Mouse (Mus musculus) cortical plate, adult 2 months (tissue): Measurements from ENCODE around the gene Mras.

Experiments used
- CTCF ChIP-seq: fragments of 200-500 bp; IDR thresholded peaks from 2 replicates; pipeline ENCODE4 v1.5.1; 2011; ENCODE audit warnings: mild to moderate bottlenecking, control low read depth, low read length; ENCODE audit not compliant: insufficient read depth; ENCODE audit errors: extremely low read depth
- POLR2A ChIP-seq: fragments of 200-500 bp; IDR thresholded peaks from 2 replicates; pipeline ENCODE4 v1.6.1; 2011; ENCODE audit warnings: mild to moderate bottlenecking, low read length, control low read depth; ENCODE audit not compliant: insufficient read depth; ENCODE audit errors: extremely low read depth

DNA sequence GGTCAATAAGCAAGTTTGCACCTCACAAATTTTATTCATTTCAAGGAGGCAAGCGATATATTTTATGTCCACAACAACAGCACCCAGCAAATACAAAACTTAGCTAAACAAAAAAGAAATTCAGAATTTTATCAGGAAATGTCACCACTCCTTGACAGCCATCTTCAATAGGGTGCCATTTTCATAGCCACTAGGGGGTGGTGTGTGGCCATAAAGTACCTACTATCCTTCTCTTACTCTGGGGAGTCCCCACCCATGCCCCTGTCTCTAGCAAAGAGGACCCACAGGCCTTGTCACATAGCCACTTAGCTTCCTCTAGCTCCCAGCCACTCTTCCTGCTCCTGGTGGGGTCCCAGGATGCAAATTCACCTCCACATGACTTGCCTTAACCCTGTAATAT, 98.0 kb downstream of the Mras start:
- TF ChIP-seq POLR2A, result no peak
- TF ChIP-seq CTCF, result peak; percentile 31; the same call in 1 of the 2 replicates
